Mouse (Mus musculus): Measurements from ENCODE around the gene Cdc42ep4.

DNA sequence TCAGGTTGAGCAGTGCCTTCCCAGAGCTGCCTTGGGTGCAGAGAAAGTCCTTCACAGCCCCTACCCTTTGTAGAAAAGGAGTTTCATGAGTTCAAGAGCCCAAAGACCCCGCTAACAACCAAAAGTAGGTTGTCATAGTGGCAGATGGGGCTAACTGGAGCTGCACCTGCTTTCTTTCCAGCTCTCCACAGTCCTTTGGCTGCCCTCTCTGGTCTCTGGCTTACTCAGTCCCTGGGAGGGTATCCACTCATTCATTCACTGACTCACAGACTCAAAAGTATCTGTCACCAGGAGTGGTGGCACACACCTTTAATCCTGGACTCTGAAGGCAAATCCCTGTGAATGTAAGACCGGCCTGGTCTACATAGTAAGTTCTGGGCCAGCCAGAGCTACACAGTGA, 35.5 kb downstream of the Cdc42ep4 start:
- TF ChIP-seq CTCF (IDR thresholded peaks at IDR 0.05; ENCODE audit: control insufficient read depth, insufficient read depth, low read length) (no peak), POLR2A (IDR thresholded peaks at IDR 0.05; ENCODE audit: borderline replicate concordance, control insufficient read depth, low read depth, low read length) (no peak)

Data from bone marrow, adult 2 months (tissue).